ENCODE assay signal across 8 mouse cellular contexts in the genomic region with DNA sequence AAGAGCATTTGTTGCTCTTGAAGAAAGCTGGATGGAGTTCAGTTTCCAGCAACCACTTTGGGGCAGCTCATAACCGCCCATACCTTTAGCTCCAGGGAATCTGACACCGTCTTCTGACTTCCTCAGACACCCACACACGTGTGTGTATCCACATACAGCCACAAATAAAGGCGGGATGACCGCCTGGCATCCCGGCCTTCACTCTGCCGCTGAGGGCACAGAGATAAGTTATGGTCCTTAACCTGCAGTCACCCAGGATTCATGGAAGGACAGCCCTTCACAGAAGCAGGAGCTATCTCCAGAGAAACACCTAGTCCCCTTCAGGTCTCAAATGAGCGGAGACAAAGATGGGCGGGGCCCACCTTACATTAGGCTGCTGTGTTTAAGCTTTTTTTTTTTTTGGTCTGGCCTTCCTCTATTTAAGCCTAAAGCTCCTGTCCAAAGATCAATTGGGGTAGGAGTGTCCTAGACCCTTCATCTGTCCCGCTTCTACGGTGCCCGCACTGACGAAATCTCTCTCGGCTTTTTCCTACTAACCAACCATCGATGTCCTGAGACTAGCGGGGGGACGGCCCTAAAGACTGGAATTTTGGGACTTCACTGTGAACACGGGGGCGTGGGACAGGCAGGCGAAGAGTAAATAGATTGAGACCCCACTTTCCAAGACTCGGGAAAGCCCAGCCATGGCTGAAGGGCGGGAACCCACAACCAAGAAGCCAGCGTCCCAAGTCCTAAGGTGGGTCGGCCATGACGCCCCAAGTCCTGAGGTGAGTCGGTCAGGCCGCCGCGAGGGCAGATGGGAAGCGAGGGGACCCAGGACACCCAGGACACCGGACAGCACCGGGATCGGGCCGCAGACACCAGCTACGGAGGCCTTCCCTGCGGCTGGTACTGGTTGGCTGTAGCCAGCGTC. TPM values are rescaled to one million over a fixed set of nuclear protein-coding genes. Genes with fewer than 3 reads are reported as not detected.
DNase-seq lines count a peak whose midpoint lies in the region; ATAC-seq and TF ChIP-seq lines count a peak whose summit lies in the region.

No protein-coding gene starts in this region.

- H3K4me2 ChIP-seq in heart, embryonic 14.5 days (ENCODE audit: low read length), result peak overlapping the region; percentile 95
- peak overlapping the region; percentile 81 for H3K4me2 ChIP-seq in forebrain, embryonic 12.5 days

- no peaks in the 10 kb centered on the region for H3K36me3 ChIP-seq in heart, embryonic 14.5 days (ENCODE audit: control insufficient read depth, insufficient read depth, low read length)
- H3K36me3 ChIP-seq in forebrain, embryonic 12.5 days (replicated peaks), result peaks cover under 1% of the 10 kb centered on the region; the same call in 1 of the 2 replicates
- H3K36me3 ChIP-seq in liver, adult 2 months (ENCODE audit: control insufficient read depth, insufficient read depth, low read length), result no peaks in the 10 kb centered on the region; the same call in 1 of the 2 replicates

- peak; percentile 54; the same call in 1 of the 2 replicates for ATAC-seq in heart, embryonic 14.5 days (ENCODE audit: insufficient number of reproducible peaks, insufficient read depth, low FRiP score, low read depth)
- peak; percentile 34; the same call in 1 of the 2 replicates for ATAC-seq in forebrain, embryonic 12.5 days (ENCODE audit: low FRiP score)
- no peak for ATAC-seq in monocyte, adult 5-6 weeks (replicated peaks; ENCODE audit: insufficient number of reproducible peaks, low FRiP score, low TSS enrichment, poor library complexity, severe bottlenecking)

- H3K4me3 ChIP-seq in heart, embryonic 14.5 days (ENCODE audit: control insufficient read depth in 1 of 2, insufficient read depth in 1 of 2, low read depth in 1 of 2, low read length in 2 of 2), result peak overlapping the region; percentile 67 to 99
- H3K4me3 ChIP-seq in forebrain, embryonic 12.5 days (replicated peaks), result peak overlapping the region; percentile 69
- peak overlapping the region; percentile 74 for H3K4me3 ChIP-seq in liver, adult 2 months (ENCODE audit: insufficient read depth, low read depth, low read length)
- H3K4me3 ChIP-seq in olfactory bulb, adult 2 months (ENCODE audit: insufficient read depth, low read depth, low read length), result peak overlapping the region; percentile 71

- DNase-seq in heart, adult 9 months (ENCODE audit: low spot score in 2 of 2), result no peak
- peak; percentile 29 for DNase-seq in ES-CJ7 (ENCODE audit: low read depth, low spot score)
- DNase-seq in liver, adult 2 months (ENCODE audit: extremely low read depth, low read depth, low spot score), result peak; percentile 38
- no peak for DNase-seq in cerebellum, adult 8-10 months

- WGBS in heart, embryonic 14.5 days, result 6% methylated on average over 37 of the region's 37 CpGs
- 10% methylated on average over 37 of the region's 37 CpGs for WGBS in forebrain, embryonic 12.5 days
- WGBS in liver, adult 2 months, result 4% methylated on average over 37 of the region's 37 CpGs
- 6% methylated on average over 37 of the region's 37 CpGs for WGBS in olfactory bulb, adult 2 months

- H3K9ac ChIP-seq in heart, embryonic 14.5 days (ENCODE audit: low read length), result peak overlapping the region; percentile 85
- H3K9ac ChIP-seq in forebrain, embryonic 12.5 days, result peak overlapping the region; percentile 94
- peak overlapping the region; percentile 79 for H3K9ac ChIP-seq in liver, adult 2 months (ENCODE audit: low read depth, low read length)

- H3K27ac ChIP-seq in heart, embryonic 14.5 days (replicated peaks in 1 of 2; ENCODE audit: control insufficient read depth in 1 of 2, insufficient read depth in 1 of 2, low read depth in 2 of 2, low read length in 2 of 2), result peak overlapping the region; percentile 79 to 93
- H3K27ac ChIP-seq in forebrain, embryonic 12.5 days, result peak overlapping the region; percentile 27
- H3K27ac ChIP-seq in liver, adult 2 months (replicated peaks; ENCODE audit: insufficient read depth, low read depth, low read length), result peak overlapping the region; percentile 65
- no peak overlapping the region for H3K27ac ChIP-seq in olfactory bulb, adult 2 months (ENCODE audit: insufficient read depth, low read depth, low read length)

- H3K4me1 ChIP-seq in heart, embryonic 14.5 days (ENCODE audit: control insufficient read depth in 2 of 2, insufficient read depth in 2 of 2, low read length in 2 of 2), result peaks cover 6 to 10% of the 10 kb centered on the region in 2 experiments
- H3K4me1 ChIP-seq in forebrain, embryonic 12.5 days, result peaks cover 10% of the 10 kb centered on the region
- no peaks in the 10 kb centered on the region; the same call in 1 of the 2 replicates for H3K4me1 ChIP-seq in liver, adult 2 months (ENCODE audit: control insufficient read depth, insufficient read depth, low read length)
- H3K4me1 ChIP-seq in olfactory bulb, adult 2 months (ENCODE audit: control insufficient read depth, insufficient read depth, low read length), result peaks cover 4% of the 10 kb centered on the region

- TF ChIP-seq CTCF in liver, adult 2 months (IDR thresholded peaks at IDR 0.05; ENCODE audit: low read depth, low read length), result no peak
- no peak for TF ChIP-seq CTCF in olfactory bulb, adult 2 months (IDR thresholded peaks at IDR 0.05; ENCODE audit: insufficient read depth, low read depth, low read length)

- no peaks in the 10 kb centered on the region for H3K9me3 ChIP-seq in heart, embryonic 14.5 days (ENCODE audit: control insufficient read depth, low read length)
- peaks cover 4% of the 10 kb centered on the region; the same call in 1 of the 2 replicates for H3K9me3 ChIP-seq in forebrain, embryonic 12.5 days

- H3K27me3 ChIP-seq in heart, embryonic 14.5 days (ENCODE audit: control insufficient read depth, insufficient read depth, low read length), result no peaks in the 10 kb centered on the region
- H3K27me3 ChIP-seq in forebrain, embryonic 12.5 days, result no peaks in the 10 kb centered on the region
- no peaks in the 10 kb centered on the region for H3K27me3 ChIP-seq in liver, adult 2 months (ENCODE audit: control insufficient read depth, insufficient read depth, low read length)

- TF ChIP-seq POLR2A in liver, adult 2 months (IDR thresholded peaks at IDR 0.05; ENCODE audit: extremely low read depth, insufficient read depth, low read length), result no peak
- no peak for TF ChIP-seq POLR2A in olfactory bulb, adult 2 months (IDR thresholded peaks at IDR 0.05; ENCODE audit: insufficient read depth, low read depth, low read length)

- H3K79me2 ChIP-seq in liver, adult 2 months (ENCODE audit: control insufficient read depth, insufficient read depth, low read length), result peaks cover 10% of the 10 kb centered on the region; the same call in 1 of the 2 replicates

RNA-seq across cellular contexts. Expression of gene Zfp867, which starts 0.6 kb away (rescaled TPM):
- polyA plus RNA-seq in heart, embryonic 14.5 days (2014; fragmentation: Nextera tagmentation; extraction: Ambion mirVana), result 7.6 and 7.9 TPM in 2 replicates
- 11.6 and 12.2 TPM in 2 replicates for polyA plus RNA-seq in forebrain, embryonic 12.5 days (2016; fragmentation: Nextera tagmentation; extraction: Ambion mirVana)
- total RNA-seq in liver, adult 2 months (2014; rRNA removed), result 3.2 and 4.1 TPM in 2 replicates
- 0.34 and 0.39 TPM in 2 replicates for polyA plus RNA-seq in liver, adult 2 months (2012; rRNA removed)
- polyA plus RNA-seq in olfactory bulb, adult 2 months (2012; ENCODE audit: insufficient read depth, insufficient read length, low replicate concordance, missing spikeins), result not detected in 2 replicates
- 1.5 to 5.2 TPM (median 1.7 TPM) in 3 replicates for total RNA-seq in monocyte, adult 5-6 weeks (2017)

RNA-seq across cellular contexts. Expression of gene Snap47, which starts 20.7 kb away (rescaled TPM):
- polyA plus RNA-seq in heart, embryonic 14.5 days (2014; fragmentation: Nextera tagmentation; extraction: Ambion mirVana), result 93.8 and 98.8 TPM in 2 replicates
- 169 and 173 TPM in 2 replicates for polyA plus RNA-seq in forebrain, embryonic 12.5 days (2016; fragmentation: Nextera tagmentation; extraction: Ambion mirVana)
- total RNA-seq in liver, adult 2 months (2014; rRNA removed), result 60.0 and 60.4 TPM in 2 replicates
- polyA plus RNA-seq in liver, adult 2 months (2012; rRNA removed), result 70.9 and 76.3 TPM in 2 replicates
- 397 TPM in 1 of 2 replicates, not detected in the other for polyA plus RNA-seq in olfactory bulb, adult 2 months (2012; ENCODE audit: insufficient read depth, insufficient read length, low replicate concordance, missing spikeins)
- 5.6 to 17.7 TPM (median 6.0 TPM) in 3 replicates for total RNA-seq in monocyte, adult 5-6 weeks (2017)

RNA-seq across cellular contexts. Expression of gene Jmjd4, which starts 21.8 kb away (rescaled TPM):
- 10.8 and 11.4 TPM in 2 replicates for polyA plus RNA-seq in heart, embryonic 14.5 days (2014; fragmentation: Nextera tagmentation; extraction: Ambion mirVana)
- polyA plus RNA-seq in forebrain, embryonic 12.5 days (2016; fragmentation: Nextera tagmentation; extraction: Ambion mirVana), result 13.3 and 15.6 TPM in 2 replicates
- total RNA-seq in liver, adult 2 months (2014; rRNA removed), result 5.0 and 5.4 TPM in 2 replicates
- 3.8 and 4.7 TPM in 2 replicates for polyA plus RNA-seq in liver, adult 2 months (2012; rRNA removed)
- polyA plus RNA-seq in olfactory bulb, adult 2 months (2012; ENCODE audit: insufficient read depth, insufficient read length, low replicate concordance, missing spikeins), result not detected in 2 replicates
- 4.3 to 8.3 TPM (median 5.5 TPM) in 3 replicates for total RNA-seq in monocyte, adult 5-6 weeks (2017)

RNA-seq across cellular contexts. Expression of gene Zkscan17, which starts 54.9 kb away (rescaled TPM):
- 12.0 and 13.4 TPM in 2 replicates for polyA plus RNA-seq in heart, embryonic 14.5 days (2014; fragmentation: Nextera tagmentation; extraction: Ambion mirVana)
- 29.6 and 34.9 TPM in 2 replicates for polyA plus RNA-seq in forebrain, embryonic 12.5 days (2016; fragmentation: Nextera tagmentation; extraction: Ambion mirVana)
- 5.1 and 7.1 TPM in 2 replicates for total RNA-seq in liver, adult 2 months (2014; rRNA removed)
- 8.0 and 9.4 TPM in 2 replicates for polyA plus RNA-seq in liver, adult 2 months (2012; rRNA removed)
- not detected in 2 replicates for polyA plus RNA-seq in olfactory bulb, adult 2 months (2012; ENCODE audit: insufficient read depth, insufficient read length, low replicate concordance, missing spikeins)
- total RNA-seq in monocyte, adult 5-6 weeks (2017), result 8.6 to 18.8 TPM (median 11.6 TPM) in 3 replicates

Comparison
In these comparisons a context has a peak if more than half of its experiments do, and no peak if none do; other contexts are left out.
1. DNase-seq: peak in ES-CJ7 (single experiment) and liver, adult 2 months (single experiment); none in heart, adult 9 months (0 of 2) and cerebellum, adult 8-10 months (single experiment).
2. Peak in every context shown above with its lines, with median percentiles within 50 percentile points of each other: H3K4me3 ChIP-seq and H3K9ac ChIP-seq.